Mouse (Mus musculus) gastrocnemius, adult 18-20 months (tissue): Measurements from ENCODE around the gene Ppia. TPM values are rescaled to one million over a fixed set of nuclear protein-coding genes. Genes with fewer than 3 reads are reported as not detected.
"Not testable (repeated sequence)": the region's sequence is repeated elsewhere in the genome, so short reads cannot be mapped to it uniquely, and the experiment has no call there.

Source experiments
- DNase-seq: peaks from one replicate; pipeline ENCODE4 v3.0.0; 2021; ENCODE audit warnings: low spot score
- microRNA-seq: library from miRNA; unstranded; fragments of <30 nt; microRNA quantifications from one replicate; pipeline ENCODE4 v1.2.0, GENCODE M21; 2021
- total RNA-seq, 2 experiments: library from RNA; stranded (reverse); gene quantifications; 2 replicates each; pipeline ENCODE4 v1.2.3; 2021

Ppia gene
- total RNA-seq, 2 experiments from 2014 or later = 185 to 242 TPM

DNA sequence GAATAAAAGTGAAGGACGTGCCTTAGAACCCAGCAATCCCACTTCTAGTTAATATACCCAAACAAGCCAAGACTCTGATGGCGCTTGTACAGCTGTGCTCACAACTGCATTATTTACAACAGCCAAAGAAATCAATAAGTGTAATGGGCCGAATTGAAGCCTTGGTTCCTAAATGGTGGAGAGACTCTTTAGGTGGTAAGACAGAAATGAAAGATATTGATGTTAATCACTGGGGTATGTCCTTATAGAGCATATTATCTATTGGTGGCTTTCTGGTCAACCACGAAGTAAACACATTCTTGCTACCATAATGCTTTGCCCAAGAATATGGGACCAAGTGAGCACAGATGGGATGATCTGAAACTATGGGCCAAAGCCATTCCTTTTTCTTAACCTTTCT, 24.9 kb downstream of the Ppia start:
- no peak for DNase-seq

DNA sequence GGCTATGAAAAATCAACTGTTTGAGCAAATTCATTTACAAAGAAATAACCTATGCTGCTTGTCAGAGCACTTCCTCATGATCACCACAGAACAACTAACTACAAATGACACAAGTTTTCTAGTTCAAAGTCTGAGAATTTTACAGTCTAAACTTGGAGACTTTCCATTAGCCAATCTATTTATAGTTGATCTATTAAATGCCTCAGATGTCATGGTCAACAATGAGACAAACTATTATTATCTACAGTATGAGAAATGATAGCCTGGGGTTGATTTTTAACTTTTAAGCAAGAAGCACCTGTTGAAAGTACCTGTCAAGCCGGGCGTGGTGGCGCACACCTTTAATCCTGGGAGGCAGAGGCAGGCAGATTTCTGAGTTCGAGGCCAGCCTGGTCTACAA, 27.3 kb downstream of the Ppia start:
- no peak for DNase-seq

DNA sequence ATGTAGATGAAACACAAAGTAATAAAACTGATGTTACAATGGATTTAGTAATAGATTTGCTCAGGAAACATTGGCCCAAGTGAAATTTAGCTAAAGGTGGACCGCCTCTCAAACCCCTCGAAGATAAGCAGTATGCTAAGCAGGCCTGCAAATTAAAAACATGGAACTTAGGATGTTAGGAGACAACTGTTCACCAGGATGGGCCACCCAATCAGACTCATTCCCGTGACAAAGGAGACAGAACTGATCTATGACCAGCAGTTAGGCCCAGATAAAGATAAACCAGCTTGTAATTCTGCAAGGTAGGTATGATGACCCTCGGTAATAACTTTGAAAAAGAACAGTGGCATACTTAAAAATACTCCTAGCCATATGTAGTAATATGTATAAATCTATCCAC, 27.9 kb downstream of the Ppia start:
- no peak for DNase-seq

DNA sequence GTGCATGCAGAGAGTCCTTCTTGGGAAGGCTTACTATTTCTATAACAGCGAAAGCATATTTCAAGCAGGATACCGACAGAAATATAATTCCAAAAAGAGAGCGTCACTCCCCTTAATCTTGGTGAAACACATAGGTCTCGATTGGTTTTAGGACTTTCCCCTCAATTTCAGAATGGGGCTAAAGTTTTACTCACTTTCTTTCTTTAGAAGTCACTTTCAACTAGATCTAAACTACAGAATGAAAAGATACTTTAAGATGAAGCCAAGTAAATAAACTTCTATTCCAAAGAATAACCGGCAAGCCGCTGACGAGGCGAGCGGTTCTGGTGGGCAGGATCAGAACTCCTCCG, 28.5 kb downstream of the Ppia start:
- DNase-seq = no peak

DNA sequence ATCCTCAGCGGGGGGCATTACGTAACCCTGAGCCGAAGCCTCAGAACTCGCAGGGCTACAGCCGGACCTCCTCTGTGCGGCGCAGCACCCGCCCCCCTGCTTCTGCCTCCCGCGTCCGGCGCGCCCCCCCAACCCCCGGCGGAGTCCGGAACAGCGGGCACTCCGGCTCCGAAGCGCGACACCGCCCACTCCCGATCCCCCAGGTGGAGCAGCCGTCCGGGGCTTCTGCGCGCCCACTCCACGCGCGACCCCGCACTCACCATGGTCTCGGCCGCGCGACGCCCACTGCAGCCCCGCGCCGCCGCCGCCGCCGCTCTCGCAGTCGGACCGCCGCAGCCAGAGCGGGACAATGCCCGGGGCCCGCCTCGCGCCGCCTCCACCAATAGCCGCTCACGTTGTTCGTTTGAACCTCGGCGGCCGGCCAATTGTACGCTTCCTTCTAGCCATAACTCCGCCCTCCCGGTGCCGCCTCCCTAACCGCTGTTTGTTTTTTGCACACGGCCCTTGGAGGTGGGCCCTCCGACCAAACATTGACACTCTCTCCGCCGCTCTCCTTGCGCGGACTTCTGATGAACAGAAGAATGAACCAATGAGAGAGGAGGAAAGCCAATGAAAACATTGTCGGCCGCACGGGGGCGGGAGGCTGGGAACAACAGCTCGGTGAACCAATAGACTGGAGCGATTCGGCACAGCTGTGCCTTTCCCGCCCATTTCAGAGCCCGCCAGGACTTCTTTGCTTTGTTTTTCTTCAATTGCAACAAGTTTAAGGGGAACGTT, 29.0 kb downstream of the Ppia start, which contains the start of gene H2afv:
Gene H2afv (minus strand): TSS at position 367 of the 777 bp plus-strand sequence.
- DNase-seq = peak; percentile 99

DNA sequence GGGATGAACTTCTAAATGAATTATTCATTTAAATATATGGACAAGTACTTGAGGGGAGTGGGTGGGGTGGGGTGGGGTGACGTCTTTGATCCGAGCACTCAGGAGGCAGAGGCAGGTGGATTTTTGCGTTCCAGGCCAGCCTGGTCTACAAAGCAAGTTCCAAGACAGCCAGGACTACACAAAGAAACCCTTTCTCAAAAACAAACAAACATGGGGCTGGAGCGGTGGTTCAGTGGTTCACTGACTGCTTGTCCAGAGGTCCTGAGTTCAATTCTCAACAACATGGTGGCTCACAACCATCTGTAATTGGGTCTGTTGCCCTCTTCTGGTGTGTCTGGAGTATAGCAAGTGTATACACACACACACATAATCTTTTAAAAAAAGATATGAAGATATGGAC, 30.2 kb downstream of the Ppia start:
- DNase-seq = no peak

DNA sequence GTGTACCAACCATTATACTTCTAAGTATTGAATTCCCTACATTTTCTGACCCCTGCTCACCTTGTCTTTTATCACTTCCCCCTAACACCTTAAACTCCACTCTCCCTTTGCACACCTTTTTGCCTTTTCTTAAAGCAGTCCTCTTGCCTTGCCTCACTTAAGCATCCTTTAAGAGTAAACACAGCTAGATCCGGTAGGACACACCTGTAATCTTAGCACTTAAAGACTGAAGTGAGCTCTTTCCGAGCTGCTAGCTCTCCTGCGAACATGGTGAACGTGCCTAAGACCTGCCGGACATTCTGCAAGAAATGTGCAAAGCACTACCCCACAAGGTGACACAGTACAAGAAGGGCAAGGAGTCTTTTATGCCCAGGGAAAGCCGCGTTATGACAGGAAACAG, 30.7 kb downstream of the Ppia start:
- DNase-seq = no peak

DNA sequence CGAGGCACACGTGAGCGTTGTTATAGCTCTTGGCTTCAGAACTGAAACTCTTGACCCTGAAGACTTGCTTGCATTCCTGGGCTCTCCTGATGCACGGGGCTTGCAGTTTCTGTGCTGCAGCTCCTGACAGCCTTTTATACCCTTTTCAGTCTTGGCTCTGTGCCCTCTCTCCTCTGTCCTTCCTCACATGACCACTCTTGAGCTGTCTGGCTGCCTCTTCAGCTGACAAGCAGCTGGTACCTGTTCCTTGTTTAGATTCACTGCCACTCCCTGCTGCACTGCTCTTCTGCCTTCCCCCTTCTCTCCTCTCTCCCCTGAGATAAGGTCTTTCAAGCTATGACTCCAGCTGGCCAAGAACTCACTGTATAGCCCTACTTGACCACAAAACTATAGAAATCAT, 32.2 kb downstream of the Ppia start:
- no peak for DNase-seq

DNA sequence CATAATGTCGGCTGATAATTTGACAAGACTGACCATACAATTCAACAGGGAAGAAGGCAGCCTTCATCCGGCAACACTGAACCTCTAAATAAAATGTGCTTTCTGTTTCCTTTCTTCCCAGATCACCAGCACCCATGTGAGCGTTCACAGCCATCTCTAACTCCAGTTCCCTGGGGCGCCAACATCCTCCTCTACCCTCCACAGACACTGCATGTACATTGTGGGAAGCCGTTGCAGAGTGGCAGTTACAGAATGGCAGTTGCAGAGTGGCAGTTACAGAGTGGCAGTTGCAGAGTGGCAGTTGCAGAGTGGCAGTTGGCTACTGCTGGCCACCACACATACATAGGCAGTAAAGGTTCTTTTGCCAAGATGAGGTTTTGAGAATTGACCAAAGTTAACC, 32.9 kb downstream of the Ppia start:
- not testable (repeated sequence) for DNase-seq

DNA sequence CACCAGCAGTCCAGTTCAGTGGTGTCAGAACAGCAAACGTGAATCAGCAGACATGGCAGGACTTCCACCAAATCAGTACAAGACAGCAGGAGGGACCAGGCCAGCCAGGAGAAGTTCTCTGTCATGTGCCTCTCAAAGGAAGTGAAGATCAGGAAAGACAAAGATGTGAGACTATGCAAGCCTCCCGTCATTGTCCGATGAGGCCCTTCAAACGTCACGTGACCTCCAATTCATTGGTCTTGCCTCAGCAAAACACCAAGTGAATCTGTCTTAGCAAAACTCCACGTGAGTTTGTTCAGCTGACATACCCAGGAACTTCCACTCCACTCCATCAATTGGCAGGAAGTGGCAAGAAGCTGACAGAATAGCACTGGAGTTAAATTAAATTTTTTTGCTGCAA, 40.8 kb downstream of the Ppia start:
- DNase-seq = no peak

DNA sequence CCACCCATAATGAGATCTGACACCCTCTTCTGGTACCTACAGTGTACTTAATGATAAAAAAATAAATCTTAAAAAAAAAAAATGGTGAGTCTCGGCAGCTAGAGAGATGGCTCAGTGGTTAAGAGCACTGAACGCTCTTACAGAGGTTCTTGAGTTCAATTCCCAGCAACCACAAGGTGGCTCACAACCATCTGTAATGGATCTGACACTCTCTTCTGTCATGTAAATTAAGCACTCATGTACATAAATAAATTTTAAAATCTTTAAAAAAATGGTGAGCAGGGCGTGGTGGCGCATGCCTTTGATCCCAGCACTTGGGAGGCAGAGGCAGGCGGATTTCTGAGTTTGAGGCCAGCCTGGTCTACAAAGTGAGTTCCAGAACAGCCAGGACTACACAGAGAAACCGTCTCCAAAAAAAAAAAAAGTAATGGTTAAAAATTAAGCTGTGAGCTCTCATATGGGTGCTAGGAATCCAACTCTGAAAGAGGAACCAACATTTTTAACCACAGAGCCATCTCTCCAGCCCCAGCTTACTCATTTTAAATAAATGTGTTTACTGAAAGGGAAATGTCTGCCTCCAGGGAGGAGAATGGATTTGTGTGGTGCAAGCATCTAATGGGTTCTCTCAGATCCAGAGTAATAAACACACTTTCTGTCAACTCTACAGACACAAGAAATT, 48.1 kb downstream of the Ppia start:
- DNase-seq = no peak

DNA sequence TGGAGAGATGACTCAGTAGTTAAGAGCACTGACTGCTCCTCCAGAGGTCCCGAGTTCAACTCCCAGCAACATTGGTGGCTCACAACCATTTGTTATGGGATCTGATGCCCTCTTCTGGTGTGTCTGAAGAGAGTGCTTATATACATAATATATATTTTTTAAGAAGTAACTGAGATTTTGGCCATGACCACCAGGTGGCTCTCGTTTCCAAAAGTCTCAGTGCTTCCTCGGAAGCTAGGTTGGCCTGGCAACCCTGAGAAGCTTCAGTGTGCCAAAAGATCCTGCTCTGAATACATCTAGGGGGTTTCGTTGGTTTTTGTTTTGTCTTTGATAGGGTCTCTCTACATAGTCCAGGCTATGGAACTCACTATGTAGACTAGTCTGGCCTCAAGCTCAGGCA, 49.9 kb downstream of the Ppia start:
- peak; percentile 47 for DNase-seq

DNA sequence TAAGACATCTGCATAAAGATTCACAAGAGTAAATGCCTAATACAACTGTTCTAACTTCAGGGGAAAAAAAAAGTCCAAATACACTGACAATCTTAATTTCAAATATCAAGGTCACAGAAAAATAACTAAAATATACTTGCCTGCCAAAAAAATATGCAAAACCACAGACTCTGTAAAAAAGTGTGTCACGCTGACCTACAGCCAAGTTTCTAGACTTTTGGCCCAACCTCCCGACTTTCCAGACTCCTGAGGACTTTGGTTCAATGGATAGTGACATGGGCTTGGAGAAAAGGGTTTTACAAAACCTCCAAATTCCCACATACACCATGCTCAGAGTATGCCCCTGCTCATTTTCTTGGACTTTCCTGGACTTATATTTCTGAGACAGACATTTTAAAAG, 53.3 kb downstream of the Ppia start:
- no peak for DNase-seq

Small RNA genes within 50 kb of the gene (microRNA-seq; reads per million reads assigned to microRNA genes)
- gene Mir7651 = not detected

Other genes starting within 250 kb of the Ppia start
- gene A730071L15Rik, start 215.4 kb upstream of the Ppia start, total RNA-seq = under 1 TPM in 1 of 2 experiments, not detected in 1; 0.14 TPM
- gene Nudcd3, start 215.0 kb upstream of the Ppia start, total RNA-seq = 10 to 100 TPM; 65.0 to 70.0 TPM
- under 1 TPM; 0.23 to 0.28 TPM for gene Npc1l1, start 185.3 kb upstream of the Ppia start, total RNA-seq
- gene Ddx56, start 147.7 kb upstream of the Ppia start, total RNA-seq = 10 to 100 TPM; 23.9 to 25.7 TPM
- 10 to 100 TPM; 65.8 to 66.8 TPM for gene Tmed4, start 140.6 kb upstream of the Ppia start, total RNA-seq
- 100 to 1,000 TPM; 668 to 737 TPM for gene Ogdh, start 123.8 kb upstream of the Ppia start, total RNA-seq
- gene Zmiz2, start 26.4 kb upstream of the Ppia start, total RNA-seq = 10 to 100 TPM; 49.3 to 51.1 TPM
- gene H2afv, start 29.0 kb downstream of the Ppia start, total RNA-seq = 10 to 100 TPM; 61.3 to 63.7 TPM
- 10 to 100 TPM; 19.0 to 21.1 TPM for gene Purb, start 60.5 kb downstream of the Ppia start, total RNA-seq
- under 1 TPM; 0.45 to 0.80 TPM for gene Myo1g, start 105.5 kb downstream of the Ppia start, total RNA-seq
- gene Ccm2, start 131.4 kb downstream of the Ppia start, total RNA-seq = 10 to 100 TPM; 21.9 to 26.8 TPM
- gene Nacad, start 190.6 kb downstream of the Ppia start, total RNA-seq = under 1 TPM; 0.74 to 0.87 TPM
- 10 to 100 TPM; 62.9 to 64.4 TPM for gene Tbrg4, start 210.6 kb downstream of the Ppia start, total RNA-seq
- gene Wap, start 223.2 kb downstream of the Ppia start, total RNA-seq = not detected
- 1 to 10 TPM in 1 of 2 experiments, under 1 TPM in 1; 0.48 to 1.1 TPM for gene Ramp3, start 243.1 kb downstream of the Ppia start, total RNA-seq